Mouse (Mus musculus) midbrain, embryonic 13.5 days (tissue): ENCODE results near the gene Exoc7. TPM values are rescaled to one million over a fixed set of nuclear protein-coding genes. Genes with fewer than 3 reads are reported as not detected.
A peak's percentile ranks its signal among the peaks of the same experiment; 100 is the strongest.

ENCODE experiments used
- ATAC-seq: fragments of 200-750 bp; cut with Nextera tagmentation; 2 replicates; pipeline ENCODE4 v1.8.0; 2017; ENCODE audit warnings: mild to moderate bottlenecking, moderate TSS enrichment, moderate library complexity
- H3K27ac ChIP-seq: fragments of 300-500 bp; sonication (generic); 2 replicates; pipeline ENCODE4 v1.5.1; 2015; ENCODE audit warnings: inconsistent platforms, mild to moderate bottlenecking, moderate library complexity
- H3K27me3 ChIP-seq: fragments of 300-500 bp; sonication (generic); 2 replicates; pipeline ENCODE4 v1.6.1; 2015; ENCODE audit warnings: mild to moderate bottlenecking, inconsistent platforms
- H3K36me3 ChIP-seq: fragments of 300-500 bp; sonication (generic); 2 replicates; pipeline ENCODE4 v1.6.1; 2015; ENCODE audit warnings: mild to moderate bottlenecking, inconsistent platforms
- H3K4me1 ChIP-seq: fragments of 300-500 bp; sonication (generic); replicated peaks from 2 replicates; pipeline ENCODE4 v1.6.1; 2015; ENCODE audit warnings: inconsistent platforms
- H3K4me2 ChIP-seq: fragments of 300-500 bp; sonication (generic); replicated peaks from 2 replicates; pipeline ENCODE4 v1.6.1; 2015; ENCODE audit warnings: moderate library complexity, mild to moderate bottlenecking, inconsistent platforms
- H3K4me3 ChIP-seq: fragments of 300-500 bp; sonication (generic); replicated peaks from 2 replicates; pipeline ENCODE4 v1.5.1; 2015; ENCODE audit warnings: mild to moderate bottlenecking, inconsistent platforms
- H3K9ac ChIP-seq: fragments of 300-500 bp; sonication (generic); replicated peaks from 2 replicates; pipeline ENCODE4 v1.6.1; 2015; ENCODE audit warnings: mild to moderate bottlenecking, inconsistent platforms
- H3K9me3 ChIP-seq: fragments of 300-500 bp; sonication (generic); 2 replicates; pipeline ENCODE4 v1.6.1; 2016; ENCODE audit warnings: mild to moderate bottlenecking, inconsistent platforms
- WGBS: fragments of 180-500 bp; shearing (Covaris S2); methylation state at CpG from one replicate; pipeline ENCODE4 v1.1.7; 2015; 5-methylcytosine and 5-hydroxymethylcytosine counted together
- polyA plus RNA-seq: library from polyadenylated mRNA; unstranded; fragments of >200 nt; fragmentation: Nextera tagmentation; extraction: Ambion mirVana; gene quantifications from 2 replicates; pipeline ENCODE4 v1.2.1, GENCODE M21; 2015

The Exoc7 gene
- polyA plus RNA-seq, 1 experiment from 2014 or later, result 92.0 TPM

DNA sequence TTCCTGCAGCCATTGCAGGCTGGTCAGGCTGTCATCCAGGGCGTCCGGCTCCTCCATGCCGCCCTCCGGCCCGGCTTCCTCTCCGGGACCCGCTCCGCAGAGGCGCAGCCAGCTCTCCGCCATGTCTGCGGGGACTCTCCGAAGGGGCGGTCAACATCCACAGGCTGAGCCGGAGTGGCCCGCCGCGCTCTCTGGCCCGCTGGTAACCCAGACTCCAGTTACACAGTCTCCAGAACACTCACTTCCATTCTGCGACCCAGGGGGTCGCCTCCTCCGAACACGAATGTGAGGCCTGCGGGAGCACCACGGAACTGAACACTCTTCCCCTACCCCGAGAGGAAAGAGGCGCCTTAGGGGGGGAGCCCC lies 27.4 kb upstream of the Exoc7 start:
- no peak overlapping the region for H3K27ac ChIP-seq

DNA sequence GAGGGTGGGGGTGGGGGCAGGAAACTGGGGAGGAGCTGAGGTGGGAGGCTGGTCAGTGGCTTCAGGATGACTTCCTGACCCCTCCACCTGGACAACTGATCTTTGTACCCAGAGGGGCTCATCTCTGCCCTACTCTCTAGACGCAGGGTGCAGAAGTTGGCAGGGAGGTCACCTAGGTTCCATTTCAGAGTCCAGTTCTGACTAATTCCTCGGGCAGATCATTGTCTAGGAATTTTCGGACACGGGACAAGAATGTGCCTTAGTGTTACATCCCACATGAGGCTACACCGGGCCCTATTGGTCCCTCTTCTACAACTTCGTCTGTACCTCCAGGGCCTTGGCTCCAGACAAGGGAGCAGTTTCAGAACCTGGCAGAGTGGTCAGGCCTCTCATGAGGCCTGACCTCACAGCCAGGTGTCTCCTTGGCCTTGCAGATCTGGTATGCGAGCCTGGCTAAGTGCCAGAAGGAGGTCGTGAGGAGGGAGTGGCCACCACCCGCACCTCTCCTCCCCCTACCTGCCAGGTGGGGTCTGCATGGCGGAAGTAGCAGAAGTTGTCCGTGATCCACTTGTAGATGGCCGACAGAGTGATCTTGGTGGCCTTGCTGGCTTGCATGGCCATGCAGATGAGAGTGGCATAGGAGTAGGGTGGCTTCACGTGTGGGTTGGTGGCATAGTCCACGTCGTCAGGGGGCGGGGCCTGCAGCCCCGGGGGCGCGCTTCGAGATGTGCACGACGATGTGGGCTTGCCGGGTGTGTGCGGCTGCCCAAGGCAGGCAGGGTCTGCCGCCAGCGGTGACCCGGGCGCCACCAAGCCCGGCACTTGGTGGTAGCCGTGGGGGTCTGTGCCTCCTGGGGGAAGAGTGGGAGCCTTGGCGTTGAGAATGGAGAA lies 26.7 kb upstream of the Exoc7 start:
- Histone ChIP-seq H3K9ac (peak overlapping the region; percentile 34; the same call in 1 of the 2 replicates), H3K27ac (peak overlapping the region; percentile 56; the same call in 1 of the 2 replicates), H3K4me2 (peak overlapping the region; percentile 94), H3K36me3 (peaks cover 10% of the 10 kb centered on the region), H3K4me3 (peak overlapping the region; percentile 50), H3K4me1 (peaks cover 84% of the 10 kb centered on the region), H3K9me3 (no peaks in the 10 kb centered on the region), H3K27me3 (peaks cover 20% of the 10 kb centered on the region)
- no peak for ATAC-seq
- 26% methylated on average over 31 of the region's 31 CpGs for WGBS

More for the DNA sequence above, 27.4 kb upstream of the Exoc7 start:
- H3K4me2 ChIP-seq, result peak overlapping the region; percentile 94
- H3K9me3 ChIP-seq, result no peaks in the 10 kb centered on the region
- peak overlapping the region; percentile 34; the same call in 1 of the 2 replicates for H3K9ac ChIP-seq
- H3K4me1 ChIP-seq, result peaks cover 78% of the 10 kb centered on the region
- H3K36me3 ChIP-seq, result peaks cover 10% of the 10 kb centered on the region
- peak overlapping the region; percentile 50 for H3K4me3 ChIP-seq
- H3K27me3 ChIP-seq, result peaks cover 20% of the 10 kb centered on the region
- no peak for ATAC-seq
- WGBS, result 12% methylated on average over 26 of the region's 26 CpGs

DNA sequence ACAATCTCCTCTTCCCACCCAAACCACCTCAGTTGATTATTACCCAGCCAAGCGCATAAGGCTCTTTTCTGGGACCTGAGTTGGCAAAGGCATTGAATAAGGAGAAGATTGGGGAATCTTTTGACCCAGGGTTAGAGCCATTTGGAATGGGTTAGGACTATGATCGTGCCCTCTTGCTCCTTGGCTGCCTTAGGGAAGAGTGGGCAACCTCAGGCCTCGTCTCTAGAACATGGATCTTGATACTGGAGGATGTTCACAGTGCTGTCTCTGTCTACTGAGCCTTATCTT lies 25.9 kb upstream of the Exoc7 start:
- H3K27me3 ChIP-seq, result peaks cover 20% of the 10 kb centered on the region
- H3K4me1 ChIP-seq, result peaks cover 88% of the 10 kb centered on the region
- peaks cover 3% of the 10 kb centered on the region for H3K36me3 ChIP-seq
- no peak overlapping the region for H3K4me3 ChIP-seq
- peak overlapping the region; percentile 56; the same call in 1 of the 2 replicates for H3K27ac ChIP-seq
- peak overlapping the region; percentile 94 for H3K4me2 ChIP-seq
- no peak for ATAC-seq
- 63% methylated on average over 3 of the region's 3 CpGs for WGBS
- no peaks in the 10 kb centered on the region for H3K9me3 ChIP-seq
- 0 out of 2 replicates have a peak overlapping the region, but pooled peaks have one; percentile 17 for H3K9ac ChIP-seq

DNA sequence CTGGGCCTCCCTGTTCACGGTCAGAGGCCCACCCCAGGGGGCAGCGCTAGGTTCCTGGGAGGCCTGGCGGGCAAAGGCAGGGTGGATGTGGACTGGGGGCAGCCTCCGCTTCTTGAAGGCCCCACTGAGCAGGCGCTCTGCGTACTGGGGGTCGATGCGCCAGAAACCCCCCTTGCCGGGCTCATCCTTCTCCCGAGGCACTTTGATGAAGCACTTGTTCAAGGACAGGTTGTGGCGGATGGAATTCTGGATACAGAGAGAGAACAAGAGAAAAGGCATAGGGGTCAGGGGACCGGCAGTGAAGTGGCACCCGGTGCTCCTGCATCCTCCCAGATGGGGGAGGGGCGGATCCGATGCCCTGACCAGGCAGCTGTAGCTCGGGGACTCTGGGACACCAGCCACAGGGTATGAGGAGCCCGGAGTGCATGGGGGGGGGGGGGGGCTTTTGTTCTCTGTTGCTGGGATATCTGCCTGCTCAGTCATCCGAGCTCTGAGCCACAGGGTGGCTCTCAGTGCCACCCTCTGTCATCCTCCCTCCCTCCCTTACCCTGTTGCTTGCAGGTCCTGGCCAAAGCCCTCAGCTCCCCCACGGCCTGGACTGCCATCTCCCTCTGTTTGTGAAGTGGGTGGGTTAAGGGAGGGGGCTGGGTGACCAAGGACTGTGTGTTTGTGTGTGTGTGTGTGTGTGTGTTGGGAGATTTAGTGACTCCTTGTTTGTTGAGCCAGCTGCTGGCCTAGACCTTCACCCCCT lies 25.4 kb upstream of the Exoc7 start:
- peaks cover 20% of the 10 kb centered on the region for H3K27me3 ChIP-seq
- H3K4me2 ChIP-seq, result peak overlapping the region; percentile 94
- no peaks in the 10 kb centered on the region for H3K36me3 ChIP-seq
- H3K4me3 ChIP-seq, result no peak overlapping the region
- peak; percentile 57 for ATAC-seq
- H3K27ac ChIP-seq, result peak overlapping the region; percentile 79
- H3K4me1 ChIP-seq, result peaks cover 88% of the 10 kb centered on the region
- 14% methylated on average over 18 of the region's 19 CpGs for WGBS
- H3K9ac ChIP-seq, result peak overlapping the region; percentile 45; the same call in 1 of the 2 replicates
- no peaks in the 10 kb centered on the region for H3K9me3 ChIP-seq

DNA sequence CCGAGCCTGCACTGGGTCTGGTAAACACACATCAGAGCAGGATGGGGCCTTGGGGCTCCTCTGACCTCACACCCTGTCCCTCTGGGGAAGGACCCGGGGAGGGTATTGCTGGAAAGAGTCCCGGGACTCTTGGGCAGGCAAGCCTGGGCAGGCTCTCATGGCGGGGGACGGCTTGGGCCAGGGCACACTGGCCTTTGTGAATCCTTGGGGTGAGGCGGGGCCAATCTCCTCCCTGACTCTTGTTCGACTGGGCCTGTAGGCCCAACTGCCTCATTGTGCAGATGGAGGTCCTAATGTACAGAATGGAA lies 23.1 kb upstream of the Exoc7 start:
- Histone ChIP-seq H3K9me3 (no peaks in the 10 kb centered on the region), H3K4me1 (peaks cover 67% of the 10 kb centered on the region), H3K27me3 (peaks cover 20% of the 10 kb centered on the region), H3K36me3 (no peaks in the 10 kb centered on the region), H3K4me3 (no peak overlapping the region), H3K27ac (peak overlapping the region; percentile 79), H3K9ac (no peak overlapping the region), H3K4me2 (no peak overlapping the region)
- ATAC-seq, result peak; percentile 0; the same call in 1 of the 2 replicates
- 58% methylated on average over 7 of the region's 7 CpGs for WGBS

DNA sequence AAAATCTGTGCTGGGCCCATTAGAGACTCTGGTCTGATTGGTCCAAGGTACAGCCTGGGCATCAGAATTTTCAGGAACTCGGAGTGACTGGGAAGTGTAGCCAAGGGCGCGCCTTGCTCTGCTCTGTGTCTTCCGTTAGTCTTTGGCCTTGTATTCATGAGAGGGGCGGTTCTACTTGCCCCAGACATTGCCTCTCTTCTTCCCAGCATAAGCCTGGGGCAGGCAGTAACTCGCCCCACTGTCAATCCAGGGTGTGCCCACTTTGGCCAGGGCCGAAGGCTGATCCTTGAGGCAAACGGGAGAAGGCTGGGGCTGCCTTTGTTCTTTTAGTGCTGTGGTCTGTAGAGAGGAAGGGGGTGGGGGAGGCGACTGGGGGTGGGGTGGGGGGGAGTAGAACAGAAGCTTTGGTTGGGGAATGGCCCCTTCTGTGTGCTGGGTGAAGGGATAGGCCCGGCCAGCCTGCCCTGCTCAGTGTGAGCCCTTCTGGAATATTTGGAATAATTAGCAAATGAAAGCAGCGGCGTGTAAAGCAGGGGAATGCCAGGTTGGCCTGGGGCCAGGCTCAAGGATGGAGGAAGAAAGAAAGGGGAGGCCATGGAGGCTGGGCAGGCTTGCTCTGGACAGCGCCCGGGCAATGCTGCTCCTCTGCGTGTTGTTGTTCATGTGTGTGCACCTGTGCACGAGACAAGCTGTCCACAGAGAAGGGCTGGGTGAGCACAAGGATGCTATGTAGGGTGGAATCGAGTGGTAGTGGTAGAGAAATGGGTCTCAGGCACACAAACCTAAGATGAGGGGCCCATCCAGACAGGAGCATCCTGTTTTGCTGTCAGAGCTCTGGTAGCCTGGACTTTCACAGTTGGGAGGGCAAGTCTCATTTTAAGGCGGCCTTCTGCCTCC lies 22.5 kb upstream of the Exoc7 start:
- no peaks in the 10 kb centered on the region for H3K36me3 ChIP-seq
- WGBS, result 27% methylated on average over 18 of the region's 18 CpGs
- H3K4me1 ChIP-seq, result peaks cover 61% of the 10 kb centered on the region
- no peak overlapping the region for H3K4me3 ChIP-seq
- ATAC-seq, result peak; percentile 83
- H3K27me3 ChIP-seq, result peaks cover 15% of the 10 kb centered on the region
- H3K9me3 ChIP-seq, result no peaks in the 10 kb centered on the region
- H3K4me2 ChIP-seq, result no peak overlapping the region
- peak overlapping the region; percentile 79 for H3K27ac ChIP-seq
- no peak overlapping the region; the same call in 1 of the 2 replicates for H3K9ac ChIP-seq

DNA sequence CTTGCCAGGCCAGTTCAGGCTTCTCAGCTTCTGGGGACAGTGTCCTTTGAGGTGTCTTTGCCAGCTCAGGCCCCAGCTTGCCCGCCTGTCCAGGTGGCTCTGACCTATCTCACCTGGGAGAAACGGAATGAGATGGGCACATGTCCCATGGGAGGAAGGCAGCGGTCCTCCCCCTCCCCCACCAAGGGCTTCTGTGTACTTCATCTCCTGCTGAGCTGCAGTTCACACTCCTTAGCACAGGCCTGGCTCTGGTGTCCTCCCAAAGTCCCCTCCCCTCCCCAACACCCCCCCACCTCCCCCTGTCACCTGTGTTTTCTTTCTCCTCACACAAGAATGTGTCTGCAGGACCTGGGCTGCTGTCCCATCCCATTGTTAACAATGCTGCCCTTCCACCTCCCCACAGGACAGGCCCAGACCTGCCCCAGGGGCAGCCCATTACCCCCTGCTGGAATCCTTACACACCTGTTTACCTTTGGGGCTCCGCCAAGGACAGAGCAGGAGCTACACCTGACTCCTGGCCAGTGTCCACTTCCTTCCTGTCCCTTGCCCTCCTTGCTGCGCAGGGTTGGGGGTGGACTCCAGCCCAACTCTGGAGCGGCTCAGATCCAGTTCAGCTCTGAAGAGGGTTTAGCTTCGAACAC lies 20.1 kb upstream of the Exoc7 start:
- Histone ChIP-seq H3K27me3 (no peaks in the 10 kb centered on the region), H3K36me3 (no peaks in the 10 kb centered on the region), H3K9ac (no peak overlapping the region), H3K9me3 (no peaks in the 10 kb centered on the region), H3K4me1 (peaks cover 37% of the 10 kb centered on the region), H3K4me2 (no peak overlapping the region), H3K27ac (no peak overlapping the region), H3K4me3 (no peak overlapping the region)
- no peak for ATAC-seq
- 74% methylated on average over 7 of the region's 7 CpGs for WGBS

DNA sequence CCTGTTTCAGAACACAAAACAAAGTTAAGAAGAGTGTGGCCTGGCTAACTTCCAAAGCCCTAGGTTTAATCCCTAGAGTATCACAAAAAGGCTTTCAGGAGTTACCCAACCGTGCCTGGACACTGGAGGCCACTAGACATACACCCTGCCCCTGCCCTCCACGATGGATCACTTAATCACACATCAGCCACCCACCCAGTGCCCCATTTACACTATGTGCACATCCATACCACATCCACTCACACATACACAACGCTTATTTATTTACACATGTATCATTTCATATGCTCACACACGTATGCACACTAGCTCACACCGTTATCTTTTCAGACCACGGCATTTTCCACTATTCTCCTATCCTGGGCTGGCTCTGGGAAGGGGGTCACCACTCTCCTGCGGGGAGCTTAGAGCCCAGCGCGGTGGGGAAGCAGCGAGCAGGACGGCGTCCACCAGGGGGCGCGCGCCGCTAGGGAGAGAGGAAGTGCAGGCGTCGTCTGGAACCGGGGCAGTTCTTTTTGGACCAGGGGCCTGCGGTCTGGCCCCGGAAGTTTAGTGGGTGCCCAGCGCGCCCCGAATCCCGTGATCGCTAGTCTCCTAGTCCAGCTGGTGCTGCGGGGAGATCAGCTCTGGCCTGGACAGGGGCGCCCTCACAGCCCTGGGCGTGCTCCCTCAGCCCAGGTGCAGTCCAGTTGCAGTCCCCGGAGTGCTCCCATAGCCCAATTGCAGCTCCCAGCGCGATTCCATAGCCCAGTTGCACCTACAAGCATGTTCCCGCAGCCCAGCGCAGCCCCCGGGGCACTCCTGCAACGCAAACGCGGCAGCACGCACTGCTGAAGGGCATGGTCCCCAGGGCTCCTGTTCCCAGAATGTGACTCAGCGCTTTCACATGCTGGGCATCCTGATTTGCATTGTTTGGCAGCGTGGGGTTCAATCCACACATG lies 12.0 kb upstream of the Exoc7 start:
- Histone ChIP-seq H3K36me3 (no peaks in the 10 kb centered on the region), H3K4me1 (peaks cover 13% of the 10 kb centered on the region), H3K4me2 (peak overlapping the region; percentile 79), H3K9me3 (no peaks in the 10 kb centered on the region), H3K27ac (no peak overlapping the region), H3K27me3 (peaks cover 4% of the 10 kb centered on the region), H3K9ac (peak overlapping the region; percentile 65), H3K4me3 (peak overlapping the region; percentile 32)
- WGBS, result under 1% methylated on average over 36 of the region's 41 CpGs
- peak; percentile 85 for ATAC-seq

DNA sequence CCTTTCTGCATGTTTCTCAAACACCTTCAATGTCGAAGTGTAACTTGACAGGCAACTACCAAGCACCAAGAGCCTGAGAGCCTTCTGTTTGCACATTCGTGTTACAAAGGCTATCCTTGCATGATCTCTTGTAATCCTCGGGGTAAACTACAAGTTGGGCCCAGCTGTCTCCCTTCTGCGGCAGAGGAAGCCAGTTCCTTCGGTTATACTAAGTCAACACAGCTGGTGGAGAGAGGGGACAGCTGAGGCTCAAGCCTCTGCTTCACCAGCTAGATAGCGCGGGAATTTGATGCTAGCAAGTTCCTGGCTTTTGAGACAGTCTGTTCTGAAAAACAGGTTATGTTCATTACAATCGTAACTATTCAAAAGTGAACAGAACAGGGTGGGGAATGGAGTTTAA lies 5.3 kb upstream of the Exoc7 start:
- H3K27me3 ChIP-seq, result peaks cover 24% of the 10 kb centered on the region
- H3K27ac ChIP-seq, result no peak overlapping the region
- 62% methylated on average over 8 of the region's 8 CpGs for WGBS
- H3K4me3 ChIP-seq, result no peak overlapping the region
- no peak overlapping the region for H3K4me2 ChIP-seq
- H3K9ac ChIP-seq, result no peak overlapping the region
- H3K36me3 ChIP-seq, result no peaks in the 10 kb centered on the region
- 0 out of 2 replicates have a peak, but pooled peaks cover 4% of the 10 kb centered on the region for H3K4me1 ChIP-seq
- H3K9me3 ChIP-seq, result no peaks in the 10 kb centered on the region
- no peak for ATAC-seq

DNA sequence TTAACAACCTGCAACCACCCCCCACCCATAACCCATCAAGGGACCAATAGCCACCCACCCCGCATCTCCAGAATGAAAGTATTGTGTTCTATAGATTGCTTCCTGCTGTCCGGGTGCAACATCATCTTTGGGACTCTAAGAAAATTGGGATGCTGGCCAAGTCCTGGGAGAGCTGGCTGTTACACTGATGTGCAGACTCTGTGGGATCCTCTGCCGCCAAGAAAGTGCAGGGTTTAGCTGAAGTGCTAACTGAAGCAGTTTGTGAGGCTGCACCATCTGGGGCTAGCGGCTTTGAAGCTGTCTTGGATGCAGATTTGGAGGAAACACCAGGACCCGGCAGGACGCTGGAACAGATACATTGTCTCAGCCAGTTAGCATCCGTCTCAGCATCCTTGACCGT lies 4.1 kb upstream of the Exoc7 start:
- Histone ChIP-seq H3K27me3 (peaks cover 23% of the 10 kb centered on the region), H3K4me2 (no peak overlapping the region), H3K9ac (no peak overlapping the region), H3K4me1 (peaks cover 7% of the 10 kb centered on the region; the same call in 1 of the 2 replicates), H3K4me3 (no peak overlapping the region), H3K36me3 (no peaks in the 10 kb centered on the region), H3K27ac (no peak overlapping the region), H3K9me3 (no peaks in the 10 kb centered on the region)
- 57% methylated on average over 8 of the region's 8 CpGs for WGBS
- ATAC-seq, result no peak
